Mouse (Mus musculus) olfactory bulb, adult 2 months (tissue): ENCODE data around the gene D130043K22Rik. TPM values are rescaled to one million over a fixed set of nuclear protein-coding genes. Genes with fewer than 3 reads are reported as not detected.

Experiments
- H3K27ac ChIP-seq: fragments of 200-500 bp; 2 replicates; pipeline ENCODE4 v1.5.1; 2012; ENCODE audit warnings: low read depth, low read length; ENCODE audit not compliant: insufficient read depth
- H3K4me1 ChIP-seq: fragments of 200-500 bp; 2 replicates; pipeline ENCODE4 v1.6.1; 2012; ENCODE audit warnings: low read length; ENCODE audit not compliant: control insufficient read depth, insufficient read depth
- H3K4me3 ChIP-seq: fragments of 200-500 bp; 2 replicates; pipeline ENCODE4 v1.5.1; 2012; ENCODE audit warnings: mild to moderate bottlenecking, low read depth, low read length, moderate library complexity; ENCODE audit not compliant: insufficient read depth
- CTCF ChIP-seq: fragments of 200-500 bp; IDR thresholded peaks from 2 replicates; pipeline ENCODE4 v1.5.1; 2012; ENCODE audit warnings: low read depth, mild to moderate bottlenecking, low read length, moderate library complexity; ENCODE audit not compliant: insufficient read depth
- POLR2A ChIP-seq: fragments of 200-500 bp; IDR thresholded peaks from 2 replicates; pipeline ENCODE4 v1.6.1; 2012; ENCODE audit warnings: mild to moderate bottlenecking, low read depth, low read length, moderate library complexity; ENCODE audit not compliant: insufficient read depth
- WGBS: fragments of 180-500 bp; shearing (Covaris S2); methylation state at CpG from one replicate; pipeline ENCODE4 v1.1.7; 2018; 5-methylcytosine and 5-hydroxymethylcytosine counted together
- polyA plus RNA-seq: library from polyadenylated mRNA; stranded (reverse); fragments of >200 nt; gene quantifications from 2 replicates; pipeline ENCODE4 v1.2.4, GENCODE M21; 2012; ENCODE audit warnings: low replicate concordance; ENCODE audit not compliant: missing spikeins, insufficient read depth, insufficient read length

Gene D130043K22Rik
- polyA plus RNA-seq, 1 experiment: not detected

DNA sequence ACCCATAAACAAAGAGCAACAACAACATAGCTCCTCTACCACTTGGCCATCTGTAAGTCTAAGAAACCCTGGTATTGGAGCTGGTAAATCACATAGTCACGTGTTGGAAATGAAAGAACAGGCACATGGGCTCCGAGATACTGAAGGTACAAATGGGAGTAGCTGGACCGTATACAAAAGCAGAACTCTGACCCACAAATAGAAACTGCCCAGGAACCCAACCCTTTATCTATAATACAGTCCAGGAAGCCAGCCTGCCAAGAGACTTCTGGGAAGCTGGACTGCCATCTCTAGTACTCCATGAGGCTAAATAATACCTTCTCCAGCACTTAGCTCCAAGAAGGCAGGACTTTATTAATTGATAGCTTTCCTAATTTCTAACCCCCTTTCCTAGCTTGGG, 7.6 kb downstream of the D130043K22Rik start:
- WGBS: 83% methylated on average over 3 of the region's 3 CpGs
- H3K4me3 ChIP-seq: no peak overlapping the region
- TF ChIP-seq POLR2A (no peak), CTCF (no peak)
- no peak overlapping the region for H3K27ac ChIP-seq
- no peaks in the 10 kb centered on the region for H3K4me1 ChIP-seq

DNA sequence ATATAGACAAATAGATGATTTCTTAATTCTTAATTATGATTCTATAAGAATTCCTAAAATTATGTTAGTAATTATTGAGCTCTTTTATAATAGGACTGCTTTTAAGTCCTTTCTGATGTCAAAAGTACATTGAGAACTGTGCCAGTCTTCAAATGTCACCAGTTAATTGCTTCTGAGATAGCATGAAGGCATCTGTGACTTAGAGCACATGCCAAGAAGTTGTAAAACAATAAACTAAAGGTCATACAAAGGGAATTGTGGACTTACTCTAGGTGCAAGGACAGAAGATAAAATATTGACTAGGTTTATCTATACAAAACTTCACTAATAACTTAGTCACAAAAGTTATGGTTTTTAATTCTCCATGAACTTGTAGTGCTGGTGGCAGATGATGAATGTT, 14.2 kb downstream of the D130043K22Rik start:
- TF ChIP-seq CTCF: no peak
- TF ChIP-seq POLR2A: no peak
- no peak overlapping the region for H3K27ac ChIP-seq
- no peaks in the 10 kb centered on the region for H3K4me1 ChIP-seq
- no peak overlapping the region for H3K4me3 ChIP-seq

DNA sequence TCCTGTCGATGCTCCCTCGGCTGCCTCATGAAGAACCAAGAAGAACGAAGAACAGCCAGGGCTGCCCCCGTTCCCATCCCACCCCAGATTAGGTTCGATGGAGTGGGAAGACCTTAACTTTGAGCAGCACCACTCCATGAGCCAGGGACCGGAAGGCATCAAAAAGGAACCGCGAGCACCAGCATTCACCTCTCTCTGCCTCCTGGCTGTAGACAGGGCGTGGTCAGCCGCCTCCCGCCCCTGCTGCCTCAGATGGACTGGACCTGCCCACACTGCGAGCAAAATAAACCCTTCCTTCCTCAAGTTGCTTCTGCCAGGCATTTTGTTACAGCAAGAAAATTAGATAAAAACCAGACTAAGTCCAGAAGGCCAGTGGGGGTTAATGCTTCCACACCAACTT, 16.1 kb downstream of the D130043K22Rik start:
- Histone ChIP-seq H3K27ac (no peak overlapping the region), H3K4me1 (no peaks in the 10 kb centered on the region), H3K4me3 (no peak overlapping the region)
- WGBS: 85% methylated on average over 12 of the region's 12 CpGs
- TF ChIP-seq CTCF (no peak), POLR2A (no peak)

DNA sequence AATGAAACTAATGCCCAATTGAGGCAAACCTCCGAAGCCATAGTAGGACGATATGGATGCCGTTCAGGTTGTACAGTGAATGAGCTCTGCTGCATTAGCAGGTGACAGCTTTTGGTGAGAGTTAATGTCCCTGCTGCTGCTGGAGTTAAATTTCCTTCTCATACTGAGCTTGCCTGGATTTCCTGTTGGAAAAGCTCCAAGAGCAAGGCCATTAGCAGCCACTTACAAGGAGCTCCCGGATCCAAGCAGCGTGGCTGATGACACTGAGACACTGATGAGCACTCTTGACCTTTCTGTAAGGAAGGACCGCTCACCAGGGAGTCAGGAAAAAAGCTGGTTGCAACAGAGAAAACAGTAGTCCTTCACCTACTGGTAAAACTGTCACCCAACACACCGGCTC, 17.1 kb downstream of the D130043K22Rik start:
- H3K4me1 ChIP-seq: no peaks in the 10 kb centered on the region
- TF ChIP-seq CTCF: no peak
- TF ChIP-seq POLR2A: no peak
- H3K27ac ChIP-seq: no peak overlapping the region
- H3K4me3 ChIP-seq: no peak overlapping the region
- WGBS: 72% methylated on average over 7 of the region's 7 CpGs

DNA sequence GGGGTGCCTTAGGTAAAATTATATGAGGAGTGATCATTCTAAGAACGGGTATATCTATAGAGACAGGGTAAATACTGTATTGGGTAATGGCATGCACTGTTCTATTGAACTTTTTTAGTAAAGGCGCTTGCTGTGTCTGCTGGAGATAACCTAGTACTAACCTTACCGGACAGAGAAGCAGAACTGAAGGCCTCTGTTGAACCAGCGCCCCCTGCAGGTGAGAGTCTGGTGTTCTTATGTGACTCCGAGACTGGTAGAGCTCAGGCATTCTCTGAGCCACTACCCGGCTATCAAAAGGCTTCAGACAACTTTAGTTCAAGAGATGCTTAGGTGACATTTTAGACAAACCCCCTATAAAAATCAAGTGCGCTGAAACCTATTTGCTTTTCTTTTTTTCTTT, 17.6 kb downstream of the D130043K22Rik start:
- Histone ChIP-seq H3K4me1 (no peaks in the 10 kb centered on the region), H3K27ac (no peak overlapping the region), H3K4me3 (no peak overlapping the region)
- TF ChIP-seq CTCF (no peak), POLR2A (no peak)
- WGBS: 66% methylated on average over 7 of the region's 7 CpGs

DNA sequence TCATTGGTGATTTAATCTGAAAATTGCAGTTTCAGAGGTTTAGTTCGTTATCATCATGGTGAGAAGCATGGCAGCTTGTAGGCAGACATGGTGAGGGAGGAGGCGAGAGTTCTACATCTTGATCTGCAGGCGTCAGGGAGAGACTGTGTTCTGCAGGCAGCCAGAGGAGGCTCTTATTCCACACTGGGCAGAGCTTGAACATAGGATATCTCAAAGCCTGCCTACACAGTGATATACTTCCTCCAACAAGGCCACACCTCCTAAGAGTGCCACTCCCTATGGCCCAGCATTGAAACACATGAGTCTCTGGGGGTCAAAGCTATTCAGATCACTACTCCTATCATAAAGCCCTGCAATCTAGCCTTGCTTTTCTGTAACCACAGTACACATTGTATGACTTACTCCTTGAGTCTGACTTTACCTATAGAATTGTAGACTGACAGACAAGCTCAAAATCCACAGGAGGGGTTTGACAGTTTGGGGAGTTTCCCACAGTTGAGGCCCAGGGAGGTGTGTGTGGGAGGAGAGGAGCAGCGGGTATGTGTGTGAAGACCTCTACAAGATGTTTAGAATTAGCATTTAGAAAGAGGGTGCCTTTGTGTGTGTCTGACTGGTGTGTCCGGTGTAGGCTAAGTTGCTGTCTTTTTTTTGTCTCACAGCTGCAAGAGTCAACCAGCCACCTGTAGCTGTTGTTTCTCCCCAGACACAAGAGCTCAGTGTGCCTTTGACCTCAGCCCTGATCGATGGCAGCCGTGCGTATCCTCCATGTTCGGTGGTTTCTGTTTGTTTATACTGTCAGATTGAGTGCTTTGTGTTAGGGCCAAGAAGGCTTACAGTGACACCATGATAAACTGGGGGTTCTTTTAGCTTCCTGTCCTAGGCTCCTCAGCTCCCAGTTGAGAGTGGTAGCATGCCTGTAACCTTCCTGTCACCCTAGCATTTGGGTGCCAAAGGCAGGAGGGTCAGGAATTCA, 21.8 kb downstream of the D130043K22Rik start:
- no peak overlapping the region for H3K27ac ChIP-seq
- H3K4me3 ChIP-seq: no peak overlapping the region
- H3K4me1 ChIP-seq: no peaks in the 10 kb centered on the region
- TF ChIP-seq CTCF: no peak
- TF ChIP-seq POLR2A: no peak
- 72% methylated on average over 9 of the region's 9 CpGs for WGBS

DNA sequence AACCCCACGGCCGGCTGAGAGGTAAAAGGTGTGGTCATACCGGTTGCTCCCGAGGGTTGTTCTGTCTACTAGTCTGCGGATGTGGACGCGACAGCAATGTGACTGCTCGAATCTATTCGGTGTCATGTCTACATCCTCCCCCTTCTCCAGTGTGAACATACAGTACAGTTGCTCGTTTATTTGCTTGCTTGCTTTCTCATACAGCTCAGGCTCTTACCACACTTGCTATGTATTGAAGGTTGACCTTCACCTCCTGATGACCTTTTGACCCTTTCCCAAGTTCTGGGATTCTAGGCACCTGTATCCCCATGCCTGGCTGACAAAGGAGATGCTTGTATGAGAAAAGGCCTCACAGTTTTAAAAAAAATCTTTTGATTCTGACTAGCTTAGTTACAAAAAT, 22.9 kb downstream of the D130043K22Rik start:
- WGBS: 94% methylated on average over 10 of the region's 10 CpGs
- H3K4me1 ChIP-seq: no peaks in the 10 kb centered on the region
- H3K27ac ChIP-seq: no peak overlapping the region
- no peak overlapping the region for H3K4me3 ChIP-seq
- TF ChIP-seq POLR2A (no peak), CTCF (no peak)

DNA sequence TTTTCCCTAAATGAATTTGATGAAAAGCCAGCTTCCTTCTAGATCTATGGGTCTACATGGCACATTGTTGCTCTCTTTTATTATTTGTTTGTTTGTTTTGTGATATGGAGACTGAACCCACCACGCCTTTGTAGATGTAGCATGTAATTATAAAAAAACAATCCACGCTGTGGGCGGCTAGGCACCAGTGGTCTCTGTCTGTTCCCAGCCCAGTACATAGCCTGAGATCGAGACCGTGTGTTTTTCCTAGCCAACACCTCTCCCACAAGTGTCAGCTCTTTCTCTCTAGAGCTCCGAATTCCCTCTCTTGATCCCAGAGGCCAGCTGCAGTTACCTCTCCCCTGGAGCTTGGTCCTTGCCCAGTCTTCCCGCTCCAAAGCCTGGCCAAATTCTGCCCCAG, 23.3 kb downstream of the D130043K22Rik start:
- Histone ChIP-seq H3K4me1 (no peaks in the 10 kb centered on the region), H3K27ac (no peak overlapping the region), H3K4me3 (no peak overlapping the region)
- 84% methylated on average over 7 of the region's 7 CpGs for WGBS
- TF ChIP-seq POLR2A (no peak), CTCF (no peak)

DNA sequence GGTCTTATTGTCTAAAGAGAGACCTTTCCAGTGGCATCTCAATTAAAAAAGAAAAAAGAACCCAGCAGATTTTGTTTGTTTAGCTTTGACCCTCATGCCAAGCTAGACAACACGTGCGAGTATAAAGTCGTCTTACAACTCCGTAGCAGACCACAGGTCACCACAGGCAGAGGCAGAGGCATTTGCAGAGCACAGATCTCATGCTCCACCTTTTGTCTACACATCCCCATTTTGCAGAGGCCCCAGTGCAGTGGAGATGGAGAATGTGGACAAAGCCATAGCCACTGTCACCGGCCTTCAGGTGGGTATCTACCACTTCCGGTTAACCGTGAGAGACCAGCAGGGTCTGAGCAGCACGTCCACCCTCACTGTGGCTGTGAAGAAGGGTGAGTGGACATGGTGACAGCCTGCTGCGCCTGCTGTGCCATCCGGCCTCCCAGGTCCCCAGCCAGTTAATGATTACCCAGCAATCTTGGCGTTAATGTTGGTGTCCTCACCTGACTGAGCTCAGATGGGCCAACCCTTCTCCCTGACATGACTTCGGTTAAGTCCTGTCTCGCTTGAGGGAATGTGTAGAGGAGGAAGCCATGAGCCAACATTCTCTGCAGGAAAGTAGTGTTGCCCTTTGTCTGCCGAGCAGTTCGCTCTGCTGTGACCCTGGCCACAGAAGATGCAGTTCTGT, 34.6 kb downstream of the D130043K22Rik start:
- H3K27ac ChIP-seq: no peak overlapping the region
- H3K4me1 ChIP-seq: no peaks in the 10 kb centered on the region
- TF ChIP-seq CTCF (no peak), POLR2A (no peak)
- no peak overlapping the region for H3K4me3 ChIP-seq
- WGBS: 93% methylated on average over 15 of the region's 15 CpGs
